Mouse (Mus musculus): ENCODE measurements at regions not wholly inside any gene's neighbourhood (a gene's known extent, or its start where the extent isn't known, plus 50 kb on each side); places are given as distances from the start of the nearest gene placed in this dataset.
"Not testable (repeated sequence)": the region's sequence is repeated elsewhere in the genome, so short reads cannot be mapped to it uniquely, and the experiment has no call there.

DNA sequence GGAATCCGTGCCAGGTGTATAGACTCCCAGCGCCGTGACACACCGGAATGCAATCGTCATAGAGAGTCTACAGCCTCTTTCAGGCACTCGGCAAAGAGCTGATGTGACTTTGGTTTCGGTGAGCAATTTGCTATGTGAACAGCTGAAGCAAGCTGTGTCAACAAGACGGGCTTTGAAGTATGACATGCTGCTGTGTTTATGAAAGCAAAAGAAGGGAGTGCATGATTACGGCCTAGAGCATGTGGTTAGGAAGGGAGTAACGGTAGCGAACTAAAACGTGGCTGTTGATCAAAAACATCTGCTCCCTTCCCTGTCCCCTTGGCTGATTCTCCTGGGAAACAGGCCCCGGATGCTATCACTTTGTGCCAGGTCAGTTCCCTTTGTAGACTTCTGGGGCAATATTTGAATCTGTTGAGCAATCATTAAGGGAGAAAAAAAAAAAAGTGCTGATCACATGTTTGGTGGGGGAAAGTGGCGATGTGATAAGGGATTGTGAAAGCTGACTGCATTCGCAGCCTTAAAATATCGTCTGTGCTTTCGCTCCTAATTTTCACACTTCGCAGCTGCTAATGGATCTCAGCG lies 764.3 kb downstream of the Robo2 start:
- peak; percentile 21 to 37 for DNase-seq

DNA sequence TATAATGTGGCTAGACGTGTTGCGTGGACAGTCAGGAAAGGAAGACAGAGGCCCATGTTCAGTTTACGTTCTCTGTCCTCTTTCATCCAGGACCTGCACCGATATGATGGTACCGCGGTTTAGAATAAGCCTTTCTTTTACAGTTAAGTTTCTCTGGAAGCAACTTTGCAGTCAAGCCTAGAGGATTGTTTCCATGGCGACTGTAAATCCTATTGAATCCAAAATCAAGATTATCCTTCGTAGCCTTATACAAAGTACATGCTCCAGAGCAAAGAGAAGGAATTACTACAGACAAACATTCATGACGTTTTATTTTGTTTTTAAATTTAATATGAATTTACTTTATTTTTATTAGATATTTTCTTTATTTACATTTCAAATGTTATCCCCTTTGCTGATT lies 798.6 kb downstream of the Robo2 start:
- no peak for DNase-seq

DNA sequence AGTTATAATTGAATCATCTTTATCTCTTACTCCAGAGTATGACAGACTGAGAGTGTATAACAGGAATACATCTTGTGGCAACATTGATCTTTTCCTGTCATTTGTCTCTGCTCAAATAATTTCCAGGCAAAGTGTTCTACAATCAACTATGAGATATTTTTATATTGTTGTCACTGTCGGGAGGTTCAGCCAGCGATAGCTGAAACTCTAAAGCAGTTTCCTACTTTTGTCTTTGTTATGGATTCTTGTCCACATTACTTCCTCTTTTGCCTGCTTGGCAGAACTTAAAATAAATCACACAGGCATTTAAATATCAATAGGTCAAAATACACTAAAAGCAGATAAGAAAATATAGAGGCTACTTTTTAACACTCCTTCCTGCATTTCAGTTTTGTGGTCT lies 820.2 kb downstream of the Robo2 start:
- no peak for DNase-seq

DNA sequence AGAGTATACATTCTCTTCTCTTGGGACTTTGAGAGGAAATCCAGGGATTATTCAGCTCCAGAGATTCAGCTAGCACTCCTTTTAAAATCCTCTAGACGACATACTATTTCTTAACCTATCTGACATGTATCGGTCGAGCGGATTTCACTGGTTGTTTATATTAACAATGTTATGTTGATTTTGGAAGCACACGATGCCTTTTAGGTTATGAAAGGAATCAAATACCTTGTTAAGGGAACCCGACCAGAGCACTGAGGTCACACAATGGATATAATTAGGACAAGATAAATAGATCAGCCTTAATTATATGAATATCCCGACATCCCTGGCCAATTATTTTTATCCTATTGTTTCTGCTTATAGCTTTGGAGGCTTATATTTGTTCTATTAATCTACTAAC lies 850.4 kb downstream of the Robo2 start:
- DNase-seq, result no peak

DNA sequence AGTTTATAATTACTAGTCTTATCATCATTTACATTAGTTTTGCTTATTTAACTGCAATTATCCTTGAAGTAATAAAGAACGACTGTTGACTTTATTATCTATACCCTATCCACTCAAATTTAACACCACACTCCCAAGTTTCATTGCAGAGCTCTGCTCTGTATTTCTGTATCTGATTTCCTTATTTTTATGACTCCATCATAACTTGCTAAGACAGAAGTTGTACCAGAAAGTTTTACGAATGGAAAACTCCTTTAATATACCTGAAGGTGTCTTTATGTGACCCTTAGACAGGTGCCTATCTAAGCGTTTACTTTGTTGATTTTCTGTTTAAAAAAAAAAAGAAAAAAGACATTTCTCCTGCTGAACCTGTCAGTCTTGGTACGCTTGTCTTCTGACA lies 854.7 kb downstream of the Robo2 start:
- DNase-seq, result no peak

DNA sequence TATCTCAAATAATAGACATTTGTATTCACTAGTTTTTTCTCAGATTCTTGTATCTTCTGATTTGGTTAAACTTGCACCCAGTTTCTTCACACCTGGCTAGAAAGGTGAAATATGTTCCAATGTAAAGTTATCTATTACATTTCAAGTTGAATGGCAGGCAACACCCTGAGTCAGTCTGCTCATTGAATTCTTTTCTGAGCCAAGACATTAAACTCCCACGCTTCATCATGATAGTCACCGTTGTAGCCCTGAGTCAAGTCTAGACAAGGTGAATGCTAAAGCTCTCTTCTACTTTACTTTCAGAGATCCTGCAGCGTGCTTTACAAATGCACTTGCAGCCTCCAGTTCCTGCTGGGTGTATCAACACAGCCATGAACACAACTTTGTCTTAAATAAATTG lies 868.0 kb downstream of the Robo2 start:
- no peak for DNase-seq

DNA sequence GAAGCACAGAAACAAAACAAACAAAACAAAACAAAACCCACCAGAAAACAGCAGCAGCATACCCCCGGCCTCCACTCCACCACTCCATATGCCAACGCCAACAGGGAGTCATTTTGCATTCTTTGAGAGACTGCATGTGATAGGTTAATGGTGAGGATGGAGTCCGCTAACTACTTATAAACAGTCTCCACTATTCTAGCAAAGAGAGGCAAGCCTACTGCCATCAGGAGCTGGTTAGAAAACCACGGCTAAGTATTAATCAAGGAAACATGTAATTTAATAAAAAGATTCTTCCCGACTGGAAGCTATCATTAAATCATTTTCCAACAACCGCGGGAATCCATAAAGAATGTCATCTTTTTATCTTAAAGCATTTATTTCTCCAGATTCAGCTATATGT lies 873.6 kb downstream of the Robo2 start:
- DNase-seq, result no peak

DNA sequence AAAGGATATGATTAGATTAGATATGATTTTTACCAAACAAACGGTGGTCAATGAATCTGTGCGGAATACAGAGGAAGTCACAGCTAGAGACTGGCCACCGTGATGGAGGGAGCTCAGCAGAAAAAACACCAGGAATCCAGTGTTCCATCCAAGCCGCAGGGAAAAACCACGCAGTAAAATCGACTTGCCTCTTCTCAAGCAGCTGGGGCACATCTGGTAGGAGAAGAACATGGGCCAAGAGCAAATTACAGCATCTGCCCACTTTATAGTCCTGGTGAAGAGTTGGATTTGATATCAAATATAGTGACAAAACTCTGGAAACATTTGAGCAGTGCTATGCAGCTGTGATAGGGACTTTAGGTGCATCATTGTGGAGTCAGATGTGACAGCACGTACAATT lies 874.1 kb downstream of the Robo2 start:
- no peak for DNase-seq

DNA sequence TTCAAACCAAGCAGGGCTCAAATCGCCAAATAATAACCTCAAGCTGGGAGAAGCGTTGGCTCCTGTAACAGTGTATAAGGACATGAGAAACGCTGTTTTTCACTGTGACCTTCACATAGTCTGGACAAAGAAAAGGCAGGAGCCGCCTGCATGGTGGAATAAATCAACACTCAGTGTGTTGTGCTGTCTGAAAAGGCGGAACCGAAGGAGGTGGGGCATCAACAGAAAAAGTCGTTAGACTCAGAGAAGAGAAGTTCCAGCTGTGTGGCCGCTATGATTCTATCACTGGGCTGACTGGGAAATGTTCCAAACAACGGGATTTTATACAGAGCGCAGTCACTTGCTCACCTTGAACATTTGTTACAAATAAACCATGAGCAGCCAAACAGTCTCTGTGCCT lies 881.4 kb downstream of the Robo2 start:
- peak; percentile 1 to 8 for DNase-seq

DNA sequence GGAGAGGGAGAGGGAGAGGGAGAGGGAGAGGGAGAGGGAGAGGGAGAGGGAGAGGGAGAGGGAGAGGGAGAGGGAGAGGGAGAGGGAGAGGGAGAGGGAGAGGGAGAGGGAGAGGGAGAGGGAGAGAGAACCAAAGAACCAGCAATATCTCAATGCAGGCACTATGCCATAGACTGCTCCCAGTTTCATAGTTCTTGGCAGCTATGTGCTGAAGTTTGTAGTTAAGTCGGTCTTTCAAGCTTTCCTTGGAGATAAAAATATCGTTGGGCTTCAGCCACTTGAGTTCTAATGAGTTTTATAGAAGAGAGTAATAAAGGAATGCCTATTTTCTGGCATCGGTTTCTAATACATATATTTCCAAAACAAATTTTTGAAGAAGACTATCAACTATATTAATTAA lies 888.7 kb downstream of the Robo2 start:
- DNase-seq, result not testable (repeated sequence)

DNA sequence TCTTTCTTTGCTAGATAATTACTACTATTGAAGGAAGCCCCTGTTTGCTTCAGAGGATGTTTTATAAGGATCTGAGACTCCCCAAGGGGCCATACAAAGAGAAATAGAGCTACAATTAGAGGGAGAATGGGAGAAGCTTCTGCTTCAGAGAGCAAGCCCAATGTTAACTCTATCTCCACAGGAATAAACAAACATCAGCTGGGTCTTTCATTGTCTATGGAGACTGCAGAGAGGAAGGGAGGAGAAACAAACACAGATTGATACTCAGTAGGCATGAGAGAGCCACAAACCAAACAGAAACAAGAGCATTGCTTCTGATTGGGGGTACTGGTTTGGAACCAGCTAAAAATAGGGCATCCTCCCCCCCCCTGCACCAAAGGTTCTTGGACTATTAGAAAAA lies 906.9 kb downstream of the Robo2 start:
- DNase-seq, result no peak

DNA sequence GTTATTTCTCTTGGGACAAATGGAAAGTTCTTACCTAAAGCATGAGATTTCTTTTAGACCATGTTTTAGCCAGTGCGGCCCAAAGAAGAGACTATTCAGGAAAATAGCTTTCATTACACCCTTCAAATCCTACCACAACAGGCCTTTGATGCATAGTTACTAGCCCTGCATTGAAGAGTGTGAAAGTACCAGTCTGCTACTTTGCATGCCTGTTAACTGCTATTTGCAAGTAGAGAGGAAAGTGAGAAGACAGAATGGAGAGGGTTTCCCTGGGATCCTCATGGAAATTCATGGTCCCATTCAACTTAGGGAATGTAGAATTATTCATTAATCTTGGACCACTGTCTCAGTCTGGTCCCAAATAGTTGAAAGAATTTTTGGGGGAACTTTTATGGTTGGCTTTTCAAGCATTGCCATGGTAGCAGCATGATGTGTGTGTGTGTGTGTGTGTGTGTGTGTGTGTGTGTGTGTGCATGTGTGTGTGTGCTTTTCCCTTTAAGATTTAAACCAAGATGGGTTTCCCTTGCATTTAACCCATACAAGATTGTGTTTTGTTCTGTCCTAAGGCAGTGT lies 912.9 kb downstream of the Robo2 start:
- DNase-seq, result no peak

DNA sequence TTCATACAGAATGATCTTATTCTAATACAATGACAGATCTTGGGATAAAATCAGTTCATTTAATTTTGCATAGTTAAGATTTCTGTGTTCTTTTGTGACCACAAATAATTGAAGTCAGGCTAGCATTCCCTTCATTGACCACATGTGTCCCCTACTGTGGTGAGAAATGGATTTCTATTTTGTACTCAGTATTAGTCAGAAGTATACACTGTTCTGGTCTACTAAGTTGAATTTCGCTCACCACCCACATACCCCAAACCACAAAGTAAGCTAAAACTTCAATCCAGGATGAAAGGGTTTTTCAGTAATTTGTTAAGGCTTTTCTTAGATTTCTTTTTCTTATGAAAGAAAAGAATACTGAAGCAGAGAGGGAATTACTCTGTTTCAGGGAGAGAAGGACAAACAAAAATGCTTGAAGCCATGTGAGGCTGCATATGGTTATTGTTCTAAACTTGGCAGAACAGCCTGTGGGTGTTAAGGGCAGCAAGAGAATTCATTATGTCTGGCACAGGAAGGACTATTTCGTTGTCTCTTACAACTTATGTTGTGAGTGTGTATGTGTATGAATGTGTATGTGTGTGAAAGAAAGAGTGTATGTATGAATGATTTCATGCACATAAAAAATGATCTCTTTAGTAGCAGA lies 928.3 kb downstream of the Robo2 start:
- no peak for DNase-seq

DNA sequence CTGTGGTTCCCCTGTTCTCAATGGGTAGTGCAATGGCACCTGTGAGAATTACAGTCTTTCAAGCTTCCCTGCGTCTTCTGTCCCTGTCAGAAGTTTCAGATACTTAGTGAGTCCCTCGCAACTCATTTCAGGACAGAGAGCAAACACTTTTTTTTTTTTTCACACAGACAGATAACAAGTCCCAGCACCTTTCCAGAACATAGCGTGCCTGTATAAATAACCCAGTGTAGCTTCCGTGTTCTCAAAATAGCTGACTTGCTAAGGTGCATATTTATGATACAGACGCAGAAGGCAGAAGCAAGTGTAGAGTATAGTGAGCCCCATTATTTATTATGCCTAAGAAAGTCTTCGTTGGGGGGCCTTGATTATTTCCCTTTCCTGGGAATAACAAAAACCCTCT lies 929.4 kb downstream of the Robo2 start:
- DNase-seq, result no peak

DNA sequence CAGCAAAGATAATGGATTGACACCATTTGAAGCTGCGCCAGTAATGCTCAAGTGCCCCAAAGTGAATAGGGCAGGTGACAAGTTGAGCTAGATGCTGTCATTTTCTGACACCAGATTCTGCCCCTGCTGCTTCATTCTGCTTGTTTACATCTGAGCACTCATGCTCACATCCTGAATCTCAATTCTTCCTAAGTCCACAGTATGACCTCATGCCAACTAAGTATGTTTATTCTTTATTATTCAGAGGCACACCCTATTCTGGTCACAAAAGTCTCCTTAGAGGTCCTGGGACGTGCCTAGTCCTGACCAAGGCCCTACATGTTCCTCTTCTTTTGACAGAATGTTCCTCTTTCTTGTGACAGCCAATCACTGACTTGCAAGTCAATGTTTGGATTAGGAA lies 938.1 kb downstream of the Robo2 start:
- DNase-seq, result no peak

DNA sequence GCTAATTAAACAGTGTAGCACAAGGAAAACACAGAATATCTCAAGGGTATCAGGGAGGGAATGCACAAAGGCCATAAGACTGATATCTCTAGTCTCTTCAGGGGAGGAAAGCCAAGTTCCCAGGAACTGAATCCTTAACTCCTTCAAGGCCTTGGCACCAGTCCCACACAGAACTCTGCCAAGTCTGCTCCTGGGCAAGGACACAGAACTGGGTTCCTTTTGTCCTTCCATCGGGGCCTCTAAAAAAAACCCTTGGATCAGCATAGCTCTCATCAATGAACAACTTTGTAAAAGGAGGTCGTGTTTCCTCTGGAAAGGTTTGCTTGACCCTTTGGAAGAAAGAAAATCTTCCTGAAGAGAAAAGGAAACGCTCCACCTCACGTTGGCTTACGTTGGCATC lies 940.1 kb downstream of the Robo2 start:
- peak; percentile 8 to 66 for DNase-seq

DNA sequence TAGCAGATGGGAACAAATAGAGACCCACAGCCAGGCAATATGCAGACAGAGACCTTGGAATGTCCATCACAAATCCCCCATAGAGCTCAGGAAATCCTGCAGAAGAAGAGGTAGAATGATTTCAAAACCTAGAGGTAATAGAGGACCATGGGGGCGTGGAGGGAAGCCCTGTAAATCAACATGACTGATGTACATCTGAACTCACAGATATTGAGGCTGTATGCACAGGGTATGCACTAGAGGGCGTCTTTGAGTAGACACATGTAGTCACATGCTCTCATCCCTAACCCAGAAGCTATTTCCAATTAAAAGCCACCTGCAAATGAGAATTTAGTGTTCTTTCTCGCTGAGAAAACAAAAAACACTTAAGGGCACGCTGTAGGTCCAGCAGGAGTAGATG lies 941.1 kb downstream of the Robo2 start:
- DNase-seq, result no peak

DNA sequence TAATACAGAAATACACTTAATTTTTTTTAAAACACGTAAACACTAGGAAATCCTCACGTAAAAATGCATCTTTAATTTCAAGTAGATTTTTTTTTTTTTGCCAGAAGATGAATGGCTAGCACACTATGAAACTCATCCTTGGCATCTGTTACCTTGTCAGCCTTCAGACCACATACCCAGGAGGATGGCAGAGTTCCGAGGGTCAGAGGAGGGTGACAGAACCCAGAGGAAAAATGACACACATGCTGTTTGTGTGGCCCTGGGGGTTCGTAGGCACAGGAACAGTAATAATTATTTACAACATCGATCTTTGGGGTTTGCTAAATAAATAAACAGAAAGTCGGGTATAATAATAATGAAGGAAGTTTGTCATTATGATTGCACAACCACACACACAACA lies 945.3 kb downstream of the Robo2 start:
- DNase-seq, result no peak

DNA sequence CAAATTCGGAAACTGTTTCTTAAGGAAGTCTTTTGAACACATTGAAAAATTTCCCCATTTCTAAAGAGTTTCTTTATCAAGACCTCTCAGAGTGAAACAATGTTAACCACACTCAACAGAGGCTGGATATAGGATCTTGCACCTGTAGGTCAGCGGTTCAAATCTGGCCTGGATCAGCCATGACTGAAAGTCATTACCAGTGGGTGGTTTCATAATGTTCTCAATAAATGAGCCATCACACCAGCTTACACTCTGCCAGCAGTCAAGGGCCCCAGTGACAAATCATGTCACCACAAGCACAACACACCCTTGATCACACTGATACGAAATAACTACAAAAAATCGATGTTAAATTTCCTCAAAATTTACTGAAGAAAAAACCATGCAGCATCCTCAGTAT lies 949.1 kb downstream of the Robo2 start:
- no peak for DNase-seq

DNA sequence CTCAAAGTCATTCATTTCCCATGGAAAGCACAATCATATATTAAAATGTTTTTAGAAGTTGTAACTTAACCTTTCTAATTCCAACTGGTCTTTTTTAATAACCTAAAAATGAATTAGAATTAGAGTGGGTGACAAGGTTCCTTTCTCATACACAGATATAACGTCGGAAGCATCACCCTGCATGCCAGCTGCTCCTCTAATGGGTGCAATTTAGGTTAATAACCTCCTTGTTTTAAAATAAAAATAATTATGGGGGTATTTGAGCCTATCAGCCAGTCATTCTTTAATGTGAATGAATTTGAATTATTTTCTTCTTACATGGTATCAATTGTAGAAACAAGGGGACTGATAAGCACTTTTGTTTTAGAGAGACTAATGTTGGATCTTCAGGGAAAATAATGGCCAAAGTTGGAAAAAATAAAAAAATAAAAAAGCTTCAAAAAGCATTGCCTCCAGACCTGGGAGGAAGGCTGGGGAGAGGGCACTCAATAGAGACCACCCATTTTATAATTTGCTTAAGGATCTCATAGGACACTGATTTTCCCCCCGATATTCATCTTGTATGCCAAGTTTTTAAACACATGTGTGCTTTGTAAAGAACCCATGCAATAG lies 960.9 kb downstream of the Robo2 start:
- no peak for DNase-seq

DNA sequence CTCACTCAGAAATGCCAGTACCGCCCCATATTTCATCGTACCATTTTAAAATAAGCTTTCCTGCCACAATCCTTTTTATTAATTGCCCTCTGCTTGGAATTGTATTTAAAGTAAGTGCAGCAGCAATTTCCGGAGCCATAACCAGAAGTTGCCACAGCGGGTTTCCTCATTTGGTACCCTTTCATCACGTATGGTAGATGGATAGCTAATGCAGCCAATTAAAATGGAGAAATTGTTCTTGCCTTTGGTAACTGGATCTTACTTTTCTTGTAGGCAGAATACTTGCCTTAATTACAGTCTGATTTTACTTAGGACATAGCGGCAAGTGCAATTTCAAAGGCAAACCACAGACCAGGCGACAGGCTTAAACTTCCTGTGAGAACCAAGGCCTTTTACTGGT lies 961.8 kb downstream of the Robo2 start:
- DNase-seq, result no peak

DNA sequence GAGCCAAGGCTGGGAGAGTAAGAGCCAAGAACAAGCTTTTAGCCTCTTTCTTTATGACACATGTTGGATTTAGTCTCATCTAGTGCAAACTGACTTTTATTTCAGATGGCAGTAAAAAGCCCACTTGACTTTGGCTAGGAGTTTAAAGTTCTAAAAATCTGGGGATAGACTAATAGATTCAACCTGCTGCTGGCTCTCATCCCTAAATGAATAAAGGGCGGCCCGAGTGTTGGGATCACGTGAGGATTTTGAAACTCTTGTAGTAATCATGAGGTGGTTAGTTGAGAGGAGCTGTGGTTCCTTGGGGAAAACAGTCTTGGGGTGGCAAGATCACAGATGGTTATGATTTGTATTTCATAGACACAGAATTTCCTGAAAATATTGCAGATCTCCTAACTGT lies 975.9 kb downstream of the Robo2 start:
- DNase-seq, result no peak

DNA sequence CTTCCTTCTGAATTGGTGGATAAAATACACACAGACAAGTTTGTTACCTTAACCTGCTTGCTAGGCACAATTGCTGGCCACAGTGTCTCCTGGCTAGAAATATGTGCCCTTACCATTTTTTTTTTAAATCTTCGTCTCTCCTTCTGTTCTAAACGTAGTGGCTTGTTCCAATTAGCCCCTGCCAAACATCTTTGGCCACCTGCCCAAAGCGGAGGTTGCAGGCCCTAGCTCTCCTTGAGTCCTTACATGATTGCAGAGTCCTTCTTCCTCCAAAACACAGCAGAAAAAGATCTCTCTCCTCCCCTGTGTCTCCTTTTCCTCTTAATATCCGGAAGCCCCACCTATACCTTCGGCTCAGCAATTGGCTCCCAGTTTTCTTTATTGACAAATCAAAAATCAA lies 986.8 kb downstream of the Robo2 start:
- DNase-seq, result no peak

DNA sequence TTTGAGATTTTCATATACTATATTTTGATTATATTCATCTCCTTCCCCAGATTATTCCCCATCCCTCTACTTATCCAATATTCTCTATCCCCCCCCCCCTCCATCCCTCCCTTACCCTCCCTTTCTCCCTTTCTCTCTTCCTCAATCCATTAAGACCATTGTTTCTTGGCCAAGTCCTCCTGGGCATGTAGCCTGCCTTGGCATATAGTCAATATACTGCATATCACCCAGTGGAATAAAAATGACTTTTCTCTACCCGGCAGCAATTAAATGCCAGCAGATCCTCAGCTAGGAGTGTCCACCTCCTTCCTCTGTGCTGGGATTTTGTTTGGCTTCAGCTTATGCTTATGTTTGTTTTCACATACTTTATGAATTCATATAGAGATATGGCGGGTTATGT lies 987.3 kb downstream of the Robo2 start:
- DNase-seq, result no peak

DNA sequence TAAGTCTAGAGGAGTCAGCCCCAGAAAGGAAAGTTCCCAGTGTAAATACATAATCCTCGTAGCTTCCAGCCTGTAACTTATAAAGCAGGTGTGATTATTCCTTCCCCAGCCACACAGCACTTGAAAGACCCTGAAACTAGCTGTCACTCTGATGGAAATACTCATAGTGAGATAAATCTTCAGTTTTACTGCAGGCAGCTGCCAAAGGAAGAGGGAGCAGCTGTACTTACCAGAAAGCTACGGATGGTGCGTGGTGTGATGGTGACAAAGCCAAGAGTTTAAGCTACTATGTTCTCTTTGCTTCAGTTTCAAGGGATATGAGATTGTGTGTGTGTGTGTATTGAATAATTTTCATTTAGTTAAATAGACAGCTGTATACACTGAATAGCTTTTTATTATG lies 1007.1 kb downstream of the Robo2 start:
- no peak for DNase-seq

Measured in kidney, postnatal 36 days (tissue).